Mouse (Mus musculus): ENCODE data around the gene Chl1. TPM values are rescaled to one million over a fixed set of nuclear protein-coding genes. Genes with fewer than 3 reads are reported as not detected.

The Chl1 gene
- polyA plus RNA-seq, 1 experiment from 2014 or later = 108 TPM

- Histone ChIP-seq H3K4me1 (replicated peaks) (peaks cover 6% of the 10 kb centered on the region; the same call in 1 of the 2 replicates), H3K27me3 (no peaks in the 10 kb centered on the region), H3K9me3 (no peaks in the 10 kb centered on the region), H3K36me3 (peaks cover 9% of the 10 kb centered on the region), H3K4me2 (no peak overlapping the region), H3K4me3 (no peak overlapping the region), H3K9ac (no peak overlapping the region), H3K27ac (no peak overlapping the region)
- ATAC-seq (ENCODE audit: low FRiP score) = no peak
- WGBS = 94% methylated on average over 1 of the region's 1 CpGs
These were observed 166.7 kb downstream of the Chl1 start for GRCm38 (mm10) chr6:103677072-103677471.

- H3K36me3 ChIP-seq = peaks cover 6% of the 10 kb centered on the region
- no peak overlapping the region for H3K4me2 ChIP-seq
- H3K9me3 ChIP-seq = no peaks in the 10 kb centered on the region
- peak; percentile 83 for ATAC-seq (ENCODE audit: low FRiP score)
- peak overlapping the region; percentile 53 for H3K27ac ChIP-seq
- H3K27me3 ChIP-seq = no peaks in the 10 kb centered on the region
- no peak overlapping the region for H3K4me3 ChIP-seq
- 13% methylated on average over 8 of the region's 8 CpGs for WGBS
- no peak overlapping the region for H3K9ac ChIP-seq
- H3K4me1 ChIP-seq (replicated peaks) = no peaks in the 10 kb centered on the region; the same call in 1 of the 2 replicates
These were observed 172.6 kb downstream of the Chl1 start for GRCm38 (mm10) chr6:103682854-103683574.

GRCm38 (mm10) chr6:103692511-103692910, 182.1 kb downstream of the Chl1 start:
- no peak overlapping the region for H3K4me3 ChIP-seq
- no peaks in the 10 kb centered on the region for H3K4me1 ChIP-seq (replicated peaks)
- no peaks in the 10 kb centered on the region for H3K9me3 ChIP-seq
- H3K9ac ChIP-seq = no peak overlapping the region
- WGBS = 70% methylated on average over 3 of the region's 3 CpGs
- peaks cover 25% of the 10 kb centered on the region for H3K36me3 ChIP-seq
- no peak overlapping the region for H3K27ac ChIP-seq
- H3K27me3 ChIP-seq = no peaks in the 10 kb centered on the region
- H3K4me2 ChIP-seq = no peak overlapping the region
- no peak for ATAC-seq (ENCODE audit: low FRiP score)

- Histone ChIP-seq H3K9me3 (no peaks in the 10 kb centered on the region), H3K4me1 (replicated peaks) (no peaks in the 10 kb centered on the region), H3K4me3 (no peak overlapping the region), H3K9ac (no peak overlapping the region), H3K36me3 (peaks cover 32% of the 10 kb centered on the region), H3K4me2 (no peak overlapping the region), H3K27me3 (no peaks in the 10 kb centered on the region), H3K27ac (no peak overlapping the region)
- 0 out of 2 replicates have a peak, but pooled peaks have one; percentile 59 for ATAC-seq (ENCODE audit: low FRiP score)
- 61% methylated on average over 7 of the region's 7 CpGs for WGBS
These were observed 187.1 kb downstream of the Chl1 start for GRCm38 (mm10) chr6:103697349-103698028.

GRCm38 (mm10) chr6:103699482-103699881, 189.1 kb downstream of the Chl1 start:
- Histone ChIP-seq H3K4me2 (no peak overlapping the region), H3K4me3 (no peak overlapping the region), H3K27ac (no peak overlapping the region), H3K4me1 (replicated peaks) (no peaks in the 10 kb centered on the region), H3K27me3 (no peaks in the 10 kb centered on the region), H3K9ac (no peak overlapping the region), H3K36me3 (peaks cover 12% of the 10 kb centered on the region), H3K9me3 (no peaks in the 10 kb centered on the region)
- no peak for ATAC-seq (ENCODE audit: low FRiP score)
- 94% methylated on average over 1 of the region's 1 CpGs for WGBS

- Histone ChIP-seq H3K36me3 (peaks cover 10% of the 10 kb centered on the region), H3K4me2 (no peak overlapping the region), H3K9ac (no peak overlapping the region), H3K27me3 (no peaks in the 10 kb centered on the region), H3K4me1 (replicated peaks) (no peaks in the 10 kb centered on the region), H3K9me3 (no peaks in the 10 kb centered on the region), H3K4me3 (no peak overlapping the region), H3K27ac (no peak overlapping the region)
- no peak for ATAC-seq (ENCODE audit: low FRiP score)
- WGBS = 86% methylated on average over 1 of the region's 1 CpGs
These were observed 189.5 kb downstream of the Chl1 start for GRCm38 (mm10) chr6:103699895-103700294.

- no peak overlapping the region for H3K9ac ChIP-seq
- no peak overlapping the region for H3K4me2 ChIP-seq
- H3K36me3 ChIP-seq = peaks cover 10% of the 10 kb centered on the region
- no peak for ATAC-seq (ENCODE audit: low FRiP score)
- WGBS = 81% methylated on average over 7 of the region's 7 CpGs
- no peak overlapping the region for H3K4me3 ChIP-seq
- no peaks in the 10 kb centered on the region for H3K27me3 ChIP-seq
- H3K4me1 ChIP-seq (replicated peaks) = no peaks in the 10 kb centered on the region
- no peaks in the 10 kb centered on the region for H3K9me3 ChIP-seq
- H3K27ac ChIP-seq = no peak overlapping the region
These were observed 189.9 kb downstream of the Chl1 start for GRCm38 (mm10) chr6:103700336-103700735.

GRCm38 (mm10) chr6:103706366-103706765, 196.0 kb downstream of the Chl1 start:
- H3K27ac ChIP-seq = no peak overlapping the region
- no peak overlapping the region for H3K4me3 ChIP-seq
- peaks cover 31% of the 10 kb centered on the region for H3K36me3 ChIP-seq
- no peak overlapping the region for H3K4me2 ChIP-seq
- H3K4me1 ChIP-seq (replicated peaks) = no peaks in the 10 kb centered on the region
- H3K9me3 ChIP-seq = no peaks in the 10 kb centered on the region
- WGBS = 75% methylated on average over 3 of the region's 3 CpGs
- no peak overlapping the region for H3K9ac ChIP-seq
- H3K27me3 ChIP-seq = no peaks in the 10 kb centered on the region
- no peak for ATAC-seq (ENCODE audit: low FRiP score)

- no peaks in the 10 kb centered on the region for H3K4me1 ChIP-seq (replicated peaks)
- H3K4me2 ChIP-seq = no peak overlapping the region
- H3K9me3 ChIP-seq = no peaks in the 10 kb centered on the region
- no peaks in the 10 kb centered on the region for H3K27me3 ChIP-seq
- H3K27ac ChIP-seq = no peak overlapping the region
- H3K4me3 ChIP-seq = no peak overlapping the region
- no peak for ATAC-seq (ENCODE audit: low FRiP score)
- no peak overlapping the region for H3K9ac ChIP-seq
- H3K36me3 ChIP-seq = no peaks in the 10 kb centered on the region
These were observed 228.9 kb downstream of the Chl1 start for GRCm38 (mm10) chr6:103739291-103739690.

- no peaks in the 10 kb centered on the region for H3K4me1 ChIP-seq (replicated peaks)
- H3K9me3 ChIP-seq = no peaks in the 10 kb centered on the region
- no peaks in the 10 kb centered on the region for H3K36me3 ChIP-seq
- no peak overlapping the region for H3K9ac ChIP-seq
- no peak for ATAC-seq (ENCODE audit: low FRiP score)
- H3K27me3 ChIP-seq = no peaks in the 10 kb centered on the region
- no peak overlapping the region for H3K27ac ChIP-seq
- no peak overlapping the region for H3K4me2 ChIP-seq
- H3K4me3 ChIP-seq = no peak overlapping the region
- 57% methylated on average over 3 of the region's 3 CpGs for WGBS
These were observed 232.4 kb downstream of the Chl1 start for GRCm38 (mm10) chr6:103742784-103743183.

- no peak overlapping the region for H3K4me3 ChIP-seq
- WGBS = 38% methylated on average over 4 of the region's 4 CpGs
- no peaks in the 10 kb centered on the region for H3K36me3 ChIP-seq
- no peaks in the 10 kb centered on the region for H3K27me3 ChIP-seq
- H3K4me2 ChIP-seq = no peak overlapping the region
- H3K9me3 ChIP-seq = no peaks in the 10 kb centered on the region
- no peak overlapping the region for H3K9ac ChIP-seq
- ATAC-seq (ENCODE audit: low FRiP score) = no peak
- H3K27ac ChIP-seq = no peak overlapping the region
- H3K4me1 ChIP-seq (replicated peaks) = peaks cover 6% of the 10 kb centered on the region; the same call in 1 of the 2 replicates
These were observed 235.7 kb downstream of the Chl1 start for GRCm38 (mm10) chr6:103746103-103746502.

GRCm38 (mm10) chr6:103749122-103749773, 238.9 kb downstream of the Chl1 start:
- Histone ChIP-seq H3K9ac (no peak overlapping the region), H3K4me2 (peak overlapping the region; percentile 34; the same call in 1 of the 2 replicates), H3K9me3 (no peaks in the 10 kb centered on the region), H3K4me3 (no peak overlapping the region), H3K27me3 (no peaks in the 10 kb centered on the region), H3K27ac (no peak overlapping the region), H3K4me1 (replicated peaks) (peaks cover 6% of the 10 kb centered on the region; the same call in 1 of the 2 replicates), H3K36me3 (no peaks in the 10 kb centered on the region)
- WGBS = 41% methylated on average over 16 of the region's 16 CpGs
- ATAC-seq (ENCODE audit: low FRiP score) = peak; percentile 74
